Mouse (Mus musculus): Measurements from ENCODE around the gene Kidins220. TPM values are rescaled to one million over a fixed set of nuclear protein-coding genes. Genes with fewer than 3 reads are reported as not detected.
A peak's percentile ranks its signal among the peaks of the same experiment; 100 is the strongest.

The Kidins220 gene
- polyA plus RNA-seq, 1 experiment = 28.3 TPM

GRCm38 (mm10) chr12:25011733-25012367, 37.1 kb downstream of the Kidins220 start:
- Histone ChIP-seq H3K27ac (ENCODE audit: insufficient read depth, low read depth, low read length) (peak overlapping the region; percentile 52; the same call in 1 of the 2 replicates), H3K4me3 (ENCODE audit: low read depth, low read length) (no peak overlapping the region), H3K36me3 (ENCODE audit: control insufficient read depth, insufficient read depth, low read length) (peaks cover 57% of the 10 kb centered on the region), H3K4me1 (ENCODE audit: control insufficient read depth, insufficient read depth, insufficient read length, low read length) (peaks cover 8% of the 10 kb centered on the region; the same call in 1 of the 2 replicates), H3K27me3 (ENCODE audit: control insufficient read depth, insufficient read depth, low read length) (no peaks in the 10 kb centered on the region)
- TF ChIP-seq CTCF (IDR thresholded peaks at IDR 0.05; ENCODE audit: extremely low read depth, insufficient read length, insufficient replicate concordance, low read depth, low read length) (no peak), POLR2A (IDR thresholded peaks at IDR 0.05; ENCODE audit: low read depth, low read length) (no peak)
- 30% methylated on average over 15 of the region's 15 CpGs for WGBS

- no peak overlapping the region; the same call in 1 of the 2 replicates for H3K4me3 ChIP-seq (ENCODE audit: low read depth, low read length)
- 30% methylated on average over 13 of the region's 13 CpGs for WGBS
- H3K4me1 ChIP-seq (ENCODE audit: control insufficient read depth, insufficient read depth, insufficient read length, low read length) = peaks cover 8% of the 10 kb centered on the region; the same call in 1 of the 2 replicates
- peak overlapping the region; percentile 52 for H3K27ac ChIP-seq (ENCODE audit: insufficient read depth, low read depth, low read length)
- H3K36me3 ChIP-seq (ENCODE audit: control insufficient read depth, insufficient read depth, low read length) = peaks cover 61% of the 10 kb centered on the region
- no peaks in the 10 kb centered on the region for H3K27me3 ChIP-seq (ENCODE audit: control insufficient read depth, insufficient read depth, low read length)
- TF ChIP-seq CTCF (IDR thresholded peaks at IDR 0.05; ENCODE audit: extremely low read depth, insufficient read length, insufficient replicate concordance, low read depth, low read length) (no peak), POLR2A (IDR thresholded peaks at IDR 0.05; ENCODE audit: low read depth, low read length) (no peak)
Observed at GRCm38 (mm10) chr12:25012555-25013540, 38.1 kb downstream of the Kidins220 start.

- no peak overlapping the region for H3K27ac ChIP-seq (ENCODE audit: insufficient read depth, low read depth, low read length)
Observed at GRCm38 (mm10) chr12:25014307-25014927, 39.7 kb downstream of the Kidins220 start.

GRCm38 (mm10) chr12:25014938-25015337, 40.2 kb downstream of the Kidins220 start:
- Histone ChIP-seq H3K27me3 (ENCODE audit: control insufficient read depth, insufficient read depth, low read length) (no peaks in the 10 kb centered on the region), H3K36me3 (ENCODE audit: control insufficient read depth, insufficient read depth, low read length) (peaks cover 58% of the 10 kb centered on the region), H3K27ac (ENCODE audit: insufficient read depth, low read depth, low read length) (no peak overlapping the region), H3K4me3 (ENCODE audit: low read depth, low read length) (no peak overlapping the region), H3K4me1 (ENCODE audit: control insufficient read depth, insufficient read depth, insufficient read length, low read length) (peaks cover 8% of the 10 kb centered on the region; the same call in 1 of the 2 replicates)
- 99% methylated on average over 7 of the region's 7 CpGs for WGBS
- TF ChIP-seq POLR2A (IDR thresholded peaks at IDR 0.05; ENCODE audit: low read depth, low read length) = no peak
- TF ChIP-seq CTCF (IDR thresholded peaks at IDR 0.05; ENCODE audit: extremely low read depth, insufficient read length, insufficient replicate concordance, low read depth, low read length) = no peak

More at GRCm38 (mm10) chr12:25014307-25014927, 39.7 kb downstream of the Kidins220 start:
- peaks cover 8% of the 10 kb centered on the region; the same call in 1 of the 2 replicates for H3K4me1 ChIP-seq (ENCODE audit: control insufficient read depth, insufficient read depth, insufficient read length, low read length)
- 78% methylated on average over 5 of the region's 5 CpGs for WGBS
- H3K4me3 ChIP-seq (ENCODE audit: low read depth, low read length) = no peak overlapping the region
- no peaks in the 10 kb centered on the region for H3K27me3 ChIP-seq (ENCODE audit: control insufficient read depth, insufficient read depth, low read length)
- peaks cover 61% of the 10 kb centered on the region for H3K36me3 ChIP-seq (ENCODE audit: control insufficient read depth, insufficient read depth, low read length)
- no peak for TF ChIP-seq POLR2A (IDR thresholded peaks at IDR 0.05; ENCODE audit: low read depth, low read length)
- no peak for TF ChIP-seq CTCF (IDR thresholded peaks at IDR 0.05; ENCODE audit: extremely low read depth, insufficient read length, insufficient replicate concordance, low read depth, low read length)

GRCm38 (mm10) chr12:25016995-25017394, 42.3 kb downstream of the Kidins220 start:
- peaks cover 57% of the 10 kb centered on the region for H3K36me3 ChIP-seq (ENCODE audit: control insufficient read depth, insufficient read depth, low read length)
- TF ChIP-seq CTCF (IDR thresholded peaks at IDR 0.05; ENCODE audit: extremely low read depth, insufficient read length, insufficient replicate concordance, low read depth, low read length) (no peak), POLR2A (IDR thresholded peaks at IDR 0.05; ENCODE audit: low read depth, low read length) (no peak)
- no peak overlapping the region for H3K27ac ChIP-seq (ENCODE audit: insufficient read depth, low read depth, low read length)
- WGBS = 90% methylated on average over 4 of the region's 4 CpGs
- H3K27me3 ChIP-seq (ENCODE audit: control insufficient read depth, insufficient read depth, low read length) = no peaks in the 10 kb centered on the region
- H3K4me3 ChIP-seq (ENCODE audit: low read depth, low read length) = no peak overlapping the region
- H3K4me1 ChIP-seq (ENCODE audit: control insufficient read depth, insufficient read depth, insufficient read length, low read length) = peaks cover 5% of the 10 kb centered on the region; the same call in 1 of the 2 replicates

GRCm38 (mm10) chr12:25021057-25021456, 46.3 kb downstream of the Kidins220 start:
- H3K36me3 ChIP-seq (ENCODE audit: control insufficient read depth, insufficient read depth, low read length) = peaks cover 40% of the 10 kb centered on the region
- no peak overlapping the region for H3K4me3 ChIP-seq (ENCODE audit: low read depth, low read length)
- TF ChIP-seq POLR2A (IDR thresholded peaks at IDR 0.05; ENCODE audit: low read depth, low read length) (no peak), CTCF (IDR thresholded peaks at IDR 0.05; ENCODE audit: extremely low read depth, insufficient read length, insufficient replicate concordance, low read depth, low read length) (no peak)
- H3K27ac ChIP-seq (ENCODE audit: insufficient read depth, low read depth, low read length) = no peak overlapping the region
- no peaks in the 10 kb centered on the region for H3K4me1 ChIP-seq (ENCODE audit: control insufficient read depth, insufficient read depth, insufficient read length, low read length)
- 90% methylated on average over 5 of the region's 5 CpGs for WGBS
- no peaks in the 10 kb centered on the region for H3K27me3 ChIP-seq (ENCODE audit: control insufficient read depth, insufficient read depth, low read length)

Data from small intestine, adult 2 months (tissue).